Mouse (Mus musculus): ENCODE results near the gene Zfp518a. TPM values are rescaled to one million over a fixed set of nuclear protein-coding genes. Genes with fewer than 3 reads are reported as not detected.

Zfp518a gene
- polyA plus RNA-seq, 1 experiment from 2014 or later = 11.0 TPM

DNA sequence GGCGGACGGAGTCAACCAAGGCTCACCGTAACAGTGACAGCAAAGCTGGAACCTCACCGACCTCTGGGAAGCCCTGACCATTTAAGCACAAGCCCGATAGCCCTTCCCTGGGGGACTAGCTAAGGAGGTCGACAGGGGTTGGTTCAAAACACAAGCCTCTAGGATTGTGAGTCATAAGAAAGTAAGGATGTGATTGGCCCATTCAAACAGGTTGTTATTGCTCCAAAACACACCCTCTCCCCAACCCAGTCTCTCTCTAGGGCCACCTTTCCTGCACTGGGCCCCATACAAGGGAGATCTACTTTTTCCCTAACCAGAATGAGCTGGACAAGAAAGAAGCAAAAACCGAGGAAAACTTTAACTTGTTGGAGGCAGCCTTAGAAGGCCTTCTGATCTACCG lies 40.9 kb downstream of the Zfp518a start:
- Histone ChIP-seq H3K9me3 (ENCODE audit: control insufficient read depth) (no peaks in the 10 kb centered on the region), H3K9ac (ENCODE audit: low read depth, low read length) (no peak overlapping the region), H3K4me3 (ENCODE audit: low read depth, low read length) (no peak overlapping the region), H3K27ac (ENCODE audit: low read depth, low read length) (no peak overlapping the region), H3K4me2 (replicated peaks; ENCODE audit: low read depth) (no peak overlapping the region), H3K36me3 (ENCODE audit: control insufficient read depth, insufficient read depth) (peaks cover 19% of the 10 kb centered on the region), H3K27me3 (replicated peaks; ENCODE audit: control insufficient read depth, insufficient read depth, low read length) (no peaks in the 10 kb centered on the region), H3K4me1 (replicated peaks; ENCODE audit: control insufficient read depth, insufficient read depth, low read length) (no peaks in the 10 kb centered on the region)
- no peak for ATAC-seq
- 58% methylated on average over 8 of the region's 8 CpGs for WGBS
- TF ChIP-seq CTCF (IDR thresholded peaks at IDR 0.05; ENCODE audit: low read depth) = no peak

- no peaks in the 10 kb centered on the region for H3K4me1 ChIP-seq (replicated peaks; ENCODE audit: control insufficient read depth, insufficient read depth, low read length)
- H3K4me3 ChIP-seq (ENCODE audit: low read depth, low read length) = no peak overlapping the region
- no peak overlapping the region for H3K27ac ChIP-seq (ENCODE audit: low read depth, low read length)
- 54% methylated on average over 5 of the region's 5 CpGs for WGBS
- no peak overlapping the region for H3K4me2 ChIP-seq (replicated peaks; ENCODE audit: low read depth)
- no peak for TF ChIP-seq CTCF (IDR thresholded peaks at IDR 0.05; ENCODE audit: low read depth)
- ATAC-seq = no peak
- no peaks in the 10 kb centered on the region for H3K27me3 ChIP-seq (replicated peaks; ENCODE audit: control insufficient read depth, insufficient read depth, low read length)
- no peaks in the 10 kb centered on the region for H3K9me3 ChIP-seq (ENCODE audit: control insufficient read depth)
- H3K36me3 ChIP-seq (ENCODE audit: control insufficient read depth, insufficient read depth) = peaks cover 19% of the 10 kb centered on the region
- H3K9ac ChIP-seq (ENCODE audit: low read depth, low read length) = no peak overlapping the region
Observed at GRCm38 (mm10) chr19:40936038-40936437, 41.5 kb downstream of the Zfp518a start.

- no peak overlapping the region for H3K4me3 ChIP-seq (ENCODE audit: low read depth, low read length)
- H3K27me3 ChIP-seq (replicated peaks; ENCODE audit: control insufficient read depth, insufficient read depth, low read length) = no peaks in the 10 kb centered on the region
- no peak overlapping the region for H3K4me2 ChIP-seq (replicated peaks; ENCODE audit: low read depth)
- no peaks in the 10 kb centered on the region for H3K9me3 ChIP-seq (ENCODE audit: control insufficient read depth)
- no peaks in the 10 kb centered on the region for H3K4me1 ChIP-seq (replicated peaks; ENCODE audit: control insufficient read depth, insufficient read depth, low read length)
- WGBS = 73% methylated on average over 7 of the region's 7 CpGs
- no peak overlapping the region for H3K9ac ChIP-seq (ENCODE audit: low read depth, low read length)
- peaks cover 3% of the 10 kb centered on the region; the same call in 1 of the 2 replicates for H3K36me3 ChIP-seq (ENCODE audit: control insufficient read depth, insufficient read depth)
- no peak for TF ChIP-seq CTCF (IDR thresholded peaks at IDR 0.05; ENCODE audit: low read depth)
- no peak overlapping the region for H3K27ac ChIP-seq (ENCODE audit: low read depth, low read length)
- ATAC-seq = no peak
Observed at GRCm38 (mm10) chr19:40943552-40943951, 49.0 kb downstream of the Zfp518a start.

DNA sequence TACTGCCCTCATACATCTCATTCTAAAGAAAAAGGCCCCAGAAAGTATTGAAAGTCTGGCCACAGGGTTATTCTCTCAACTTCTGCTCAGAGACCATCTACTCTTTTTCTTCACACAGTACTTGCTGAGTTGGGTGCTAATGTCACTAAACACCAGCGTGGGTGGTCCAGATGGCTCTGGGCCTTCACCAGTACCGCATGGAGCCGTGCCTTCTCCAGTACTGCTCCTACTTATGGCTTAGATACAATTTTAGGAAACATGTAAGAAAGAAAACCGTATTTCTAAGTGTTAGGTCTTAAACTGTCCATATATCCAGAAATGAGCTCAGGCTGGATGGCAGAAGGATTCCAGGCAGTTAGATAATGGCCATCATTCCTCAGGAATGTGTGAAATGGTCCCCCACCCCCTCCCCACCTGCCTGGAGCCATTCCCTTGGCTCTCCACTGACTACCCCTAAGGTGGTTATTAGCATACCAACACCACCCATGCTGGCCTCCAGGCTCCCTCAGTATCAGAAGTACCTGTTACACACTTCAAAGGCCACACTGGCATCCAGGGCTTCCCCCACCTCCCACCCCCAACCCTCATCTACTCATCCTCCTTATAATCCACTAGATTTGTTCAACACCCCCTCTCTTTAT lies 52.6 kb downstream of the Zfp518a start:
- WGBS = 79% methylated on average over 4 of the region's 4 CpGs
- peaks cover 4% of the 10 kb centered on the region for H3K36me3 ChIP-seq (ENCODE audit: control insufficient read depth, insufficient read depth)
- no peak overlapping the region for H3K9ac ChIP-seq (ENCODE audit: low read depth, low read length)

GRCm38 (mm10) chr19:40958981-40959380 lies 64.5 kb downstream of the Zfp518a start:
- no peaks in the 10 kb centered on the region for H3K9me3 ChIP-seq (ENCODE audit: control insufficient read depth)
- peaks cover 6% of the 10 kb centered on the region; the same call in 1 of the 2 replicates for H3K36me3 ChIP-seq (ENCODE audit: control insufficient read depth, insufficient read depth)
- no peaks in the 10 kb centered on the region for H3K4me1 ChIP-seq (replicated peaks; ENCODE audit: control insufficient read depth, insufficient read depth, low read length)
- H3K4me2 ChIP-seq (replicated peaks; ENCODE audit: low read depth) = no peak overlapping the region
- no peak for ATAC-seq
- H3K9ac ChIP-seq (ENCODE audit: low read depth, low read length) = no peak overlapping the region
- no peak overlapping the region for H3K4me3 ChIP-seq (ENCODE audit: low read depth, low read length)
- 55% methylated on average over 1 of the region's 1 CpGs for WGBS
- no peak for TF ChIP-seq CTCF (IDR thresholded peaks at IDR 0.05; ENCODE audit: low read depth)
- no peaks in the 10 kb centered on the region for H3K27me3 ChIP-seq (replicated peaks; ENCODE audit: control insufficient read depth, insufficient read depth, low read length)
- H3K27ac ChIP-seq (ENCODE audit: low read depth, low read length) = no peak overlapping the region

More for the DNA sequence above, 52.6 kb downstream of the Zfp518a start:
- no peak overlapping the region for H3K27ac ChIP-seq (ENCODE audit: low read depth, low read length)
- TF ChIP-seq CTCF (IDR thresholded peaks at IDR 0.05; ENCODE audit: low read depth) = no peak
- H3K4me2 ChIP-seq (replicated peaks; ENCODE audit: low read depth) = no peak overlapping the region
- H3K4me1 ChIP-seq (replicated peaks; ENCODE audit: control insufficient read depth, insufficient read depth, low read length) = no peaks in the 10 kb centered on the region
- H3K27me3 ChIP-seq (replicated peaks; ENCODE audit: control insufficient read depth, insufficient read depth, low read length) = no peaks in the 10 kb centered on the region
- no peak overlapping the region for H3K4me3 ChIP-seq (ENCODE audit: low read depth, low read length)
- H3K9me3 ChIP-seq (ENCODE audit: control insufficient read depth) = no peaks in the 10 kb centered on the region
- no peak for ATAC-seq

DNA sequence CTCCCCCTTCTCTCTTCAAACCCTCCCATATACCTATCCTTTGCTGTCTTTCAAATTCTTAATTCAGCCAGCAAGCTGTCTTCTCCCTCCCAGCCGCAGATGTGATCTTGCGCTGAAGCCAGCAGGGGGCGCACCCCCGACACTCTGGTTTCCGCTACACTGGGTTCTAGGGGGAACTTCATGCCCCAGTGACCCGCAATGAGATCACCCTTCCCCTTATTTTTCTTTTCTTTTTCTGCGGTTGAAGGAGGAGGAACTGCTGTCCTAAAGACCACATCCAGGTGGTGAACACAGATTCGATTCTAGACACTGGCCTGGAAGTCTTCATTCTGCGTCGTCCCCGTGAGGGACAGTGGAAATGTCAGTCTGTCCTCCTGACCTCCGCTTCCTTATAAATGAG lies 68.5 kb downstream of the Zfp518a start:
- TF ChIP-seq CTCF (IDR thresholded peaks at IDR 0.05; ENCODE audit: low read depth) = peak; percentile 78
- no peak for ATAC-seq
- Histone ChIP-seq H3K9me3 (ENCODE audit: control insufficient read depth) (no peaks in the 10 kb centered on the region), H3K27me3 (replicated peaks; ENCODE audit: control insufficient read depth, insufficient read depth, low read length) (no peaks in the 10 kb centered on the region), H3K4me3 (ENCODE audit: low read depth, low read length) (no peak overlapping the region), H3K27ac (ENCODE audit: low read depth, low read length) (no peak overlapping the region), H3K4me1 (replicated peaks; ENCODE audit: control insufficient read depth, insufficient read depth, low read length) (no peaks in the 10 kb centered on the region), H3K9ac (ENCODE audit: low read depth, low read length) (no peak overlapping the region), H3K4me2 (replicated peaks; ENCODE audit: low read depth) (no peak overlapping the region), H3K36me3 (ENCODE audit: control insufficient read depth, insufficient read depth) (peaks cover 6% of the 10 kb centered on the region; the same call in 1 of the 2 replicates)
- 55% methylated on average over 12 of the region's 12 CpGs for WGBS
